Mouse (Mus musculus) NIH3T3 (cell line): ENCODE measurements around the gene Eif5b.
"Not testable (repeated sequence)": the region's sequence is repeated elsewhere in the genome, so short reads cannot be mapped to it uniquely, and the experiment has no call there.

Experiments used
- DNase-seq: peaks from one replicate; pipeline ENCODE4 v3.0.0-alpha.2; 2012; ENCODE audit warnings: low read depth

Gene Eif5b

GRCm38 (mm10) chr1:37997867-37998266, at the start of gene Eif5b, which contains the start of gene Txndc9:
Eif5b (plus strand) TSS chr1:37998010.
Txndc9 (minus strand) TSS chr1:37997893.
- DNase-seq = peak; percentile 98

- no peak for DNase-seq
Measured at GRCm38 (mm10) chr1:37948906-37949305, 48.9 kb upstream of the Eif5b start.

- peak; percentile 45 for DNase-seq
Measured at GRCm38 (mm10) chr1:37954786-37955185, 43.0 kb upstream of the Eif5b start.

GRCm38 (mm10) chr1:37955251-37955650, 42.6 kb upstream of the Eif5b start:
- no peak for DNase-seq

GRCm38 (mm10) chr1:37956690-37957431, 40.9 kb upstream of the Eif5b start:
- DNase-seq = no peak

- DNase-seq = no peak
Measured at GRCm38 (mm10) chr1:37957659-37958058, 40.2 kb upstream of the Eif5b start, which contains the start of gene Lyg1. Lyg1 (minus strand) TSS chr1:37957759.

GRCm38 (mm10) chr1:37958516-37958915, 39.3 kb upstream of the Eif5b start:
- no peak for DNase-seq

- no peak for DNase-seq
Measured at GRCm38 (mm10) chr1:37959486-37959885, 38.3 kb upstream of the Eif5b start.

- no peak for DNase-seq
Measured at GRCm38 (mm10) chr1:37965571-37965970, 32.2 kb upstream of the Eif5b start.

GRCm38 (mm10) chr1:37968746-37969145, 29.1 kb upstream of the Eif5b start:
- no peak for DNase-seq

GRCm38 (mm10) chr1:37971520-37971919, 26.3 kb upstream of the Eif5b start:
- peak; percentile 60 for DNase-seq

- DNase-seq = not testable (repeated sequence)
Measured at GRCm38 (mm10) chr1:37976666-37977065, 21.1 kb upstream of the Eif5b start.

GRCm38 (mm10) chr1:37977303-37977702, 20.5 kb upstream of the Eif5b start:
- DNase-seq = no peak

GRCm38 (mm10) chr1:37984326-37984725, 13.5 kb upstream of the Eif5b start:
- no peak for DNase-seq

- peak; percentile 66 for DNase-seq
Measured at GRCm38 (mm10) chr1:37985764-37986323, 12.0 kb upstream of the Eif5b start.

GRCm38 (mm10) chr1:37987856-37988255, 10.0 kb upstream of the Eif5b start:
- no peak for DNase-seq

GRCm38 (mm10) chr1:37996226-37996625, 1.6 kb upstream of the Eif5b start:
- DNase-seq = no peak

GRCm38 (mm10) chr1:37996877-37997484, 829 bp upstream of the Eif5b start:
- peak; percentile 99 for DNase-seq

- DNase-seq = peak; percentile 37
Measured at GRCm38 (mm10) chr1:37998371-37999199, 775 bp downstream of the Eif5b start.

- DNase-seq = no peak
Measured at GRCm38 (mm10) chr1:37999552-37999951, 1.7 kb downstream of the Eif5b start.

GRCm38 (mm10) chr1:38000844-38001243, 3.0 kb downstream of the Eif5b start:
- no peak for DNase-seq

GRCm38 (mm10) chr1:38001956-38002355, 4.1 kb downstream of the Eif5b start:
- DNase-seq = no peak
